In the genomic region with DNA sequence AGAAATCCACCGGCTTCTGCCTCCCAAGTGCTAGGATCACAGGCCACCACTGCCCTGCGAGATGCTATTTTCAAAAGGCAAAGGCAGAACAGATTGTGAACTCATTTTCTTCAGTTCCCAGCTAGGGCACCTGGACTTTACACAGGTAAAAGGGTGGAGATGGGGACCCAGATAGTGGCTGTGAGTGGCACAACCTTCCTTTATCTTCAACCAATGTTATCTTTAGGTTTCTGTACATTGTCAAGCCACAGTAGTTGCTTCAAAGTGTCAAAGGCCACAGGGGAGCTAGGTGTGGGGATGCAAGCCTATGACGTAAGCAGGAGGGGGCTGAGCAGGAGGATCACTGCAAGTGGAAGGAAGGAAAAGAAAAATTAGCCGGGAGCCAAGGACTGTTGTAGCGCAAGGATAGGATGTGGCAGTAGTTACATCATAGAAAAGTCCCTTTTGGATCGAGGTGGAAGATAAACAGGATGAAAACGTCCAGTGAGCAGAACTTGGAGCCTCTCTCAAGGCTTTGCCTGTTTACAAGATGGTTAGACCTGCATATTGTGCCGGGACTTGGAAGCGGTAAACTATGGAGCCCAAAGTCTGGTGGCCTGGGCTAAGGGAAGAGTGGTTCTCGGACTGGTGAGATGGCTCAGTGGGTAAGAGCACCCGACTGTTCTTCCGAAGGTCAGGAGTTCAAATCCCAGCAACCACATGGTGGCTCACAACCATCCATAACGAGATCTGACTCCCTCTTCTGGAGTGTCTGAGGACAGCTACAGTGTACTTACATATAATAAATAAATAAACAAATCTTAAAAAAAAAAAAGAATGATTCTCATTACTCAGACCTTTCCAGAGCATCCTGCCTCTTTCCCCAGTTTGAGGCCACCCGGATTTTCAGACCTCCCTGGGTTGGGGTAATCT, we compare ENCODE assay signal across 8 mouse cellular contexts. TPM values are rescaled to one million over a fixed set of nuclear protein-coding genes. Genes with fewer than 3 reads are reported as not detected.
A peak's percentile ranks its signal among the peaks of the same experiment; 100 is the strongest.
DNase-seq lines count a peak whose midpoint lies in the region; ATAC-seq and TF ChIP-seq lines count a peak whose summit lies in the region.

No protein-coding gene starts in this region.

- H3K27me3 ChIP-seq in kidney, embryonic 14.5 days (ENCODE audit: control insufficient read depth, insufficient read depth, low read length): no peaks in the 10 kb centered on the region
- H3K27me3 ChIP-seq in hindbrain, embryonic 15.5 days: no peaks in the 10 kb centered on the region
- peaks cover 17% of the 10 kb centered on the region for H3K27me3 ChIP-seq in myocyte (ENCODE audit: control insufficient read depth, insufficient read depth, insufficient read length)

- H3K27ac ChIP-seq in kidney, embryonic 14.5 days (ENCODE audit: low read depth, low read length): peak overlapping the region; percentile 83
- peak overlapping the region; percentile 14; the same call in 1 of the 2 replicates for H3K27ac ChIP-seq in bone marrow macrophage, adult 2 months (ENCODE audit: insufficient read depth, low read depth, low read length)
- H3K27ac ChIP-seq in hindbrain, embryonic 15.5 days (replicated peaks): peak overlapping the region; percentile 96

- peak overlapping the region; percentile 97 for H3K4me2 ChIP-seq in kidney, embryonic 14.5 days (replicated peaks; ENCODE audit: low read depth, low read length)
- peak overlapping the region; percentile 98 for H3K4me2 ChIP-seq in hindbrain, embryonic 15.5 days
- H3K4me2 ChIP-seq in myocyte (ENCODE audit: low read depth): peak overlapping the region; percentile 100

- no peak for DNase-seq in kidney, adult 9 months
- no peak for DNase-seq in B cell, adult 2 months
- no peak for DNase-seq in left cerebral cortex, postnatal 14 days (ENCODE audit: low spot score in 2 of 2)
- no peak for DNase-seq in spleen, adult 12 weeks (ENCODE audit: low spot score)

- no peak for TF ChIP-seq CTCF in bone marrow macrophage, adult 2 months (IDR thresholded peaks at IDR 0.05; ENCODE audit: low read depth, low read length)

- no peak overlapping the region for H3ac ChIP-seq in myocyte (ENCODE audit: control insufficient read depth, insufficient read length)

- H3K4me1 ChIP-seq in kidney, embryonic 14.5 days (ENCODE audit: control insufficient read depth, insufficient read depth, low read length): peaks cover 13% of the 10 kb centered on the region
- peaks cover 7% of the 10 kb centered on the region for H3K4me1 ChIP-seq in bone marrow macrophage, adult 2 months (ENCODE audit: control insufficient read depth, insufficient read depth, low read length)
- peaks cover 30% of the 10 kb centered on the region for H3K4me1 ChIP-seq in hindbrain, embryonic 15.5 days (replicated peaks)

- intact Hi-C loops in left cerebral cortex, postnatal 14 days (cut with DNase I): no loop called here

- TF ChIP-seq POLR2A in bone marrow macrophage, adult 2 months (IDR thresholded peaks at IDR 0.05; ENCODE audit: borderline replicate concordance, low read depth, low read length): no peak
- TF ChIP-seq POLR2A in myocyte (IDR thresholded peaks at IDR 0.05; ENCODE audit: insufficient read length, low read depth): no peak

- peaks cover 19% of the 10 kb centered on the region; the same call in 1 of the 2 replicates for H3K36me3 ChIP-seq in kidney, embryonic 14.5 days (ENCODE audit: control insufficient read depth, insufficient read depth, low read length)
- no peaks in the 10 kb centered on the region; the same call in 1 of the 2 replicates for H3K36me3 ChIP-seq in hindbrain, embryonic 15.5 days
- H3K36me3 ChIP-seq in myocyte (ENCODE audit: control insufficient read depth, insufficient read depth): peaks cover 11% of the 10 kb centered on the region

- peaks cover 7% of the 10 kb centered on the region for H3K79me2 ChIP-seq in myocyte (ENCODE audit: control insufficient read depth, insufficient read depth)

- WGBS in kidney, embryonic 14.5 days: 30% methylated on average over 13 of the region's 14 CpGs
- 29% methylated on average over 14 of the region's 14 CpGs for WGBS in hindbrain, embryonic 15.5 days

- peak overlapping the region; percentile 75 for H3K4me3 ChIP-seq in kidney, embryonic 14.5 days (ENCODE audit: low read length)
- peak overlapping the region; percentile 27 for H3K4me3 ChIP-seq in bone marrow macrophage, adult 2 months (ENCODE audit: insufficient read depth, low read length)
- H3K4me3 ChIP-seq in hindbrain, embryonic 15.5 days: peak overlapping the region; percentile 79
- peak overlapping the region; percentile 55 for H3K4me3 ChIP-seq in myocyte

- peak overlapping the region; percentile 38; the same call in 1 of the 2 replicates for H3K9ac ChIP-seq in kidney, embryonic 14.5 days (ENCODE audit: low read depth, low read length)
- H3K9ac ChIP-seq in hindbrain, embryonic 15.5 days: no peak overlapping the region

- ATAC-seq in kidney, embryonic 14.5 days (ENCODE audit: low FRiP score, low TSS enrichment): peak; percentile 12
- no peak for ATAC-seq in hindbrain, embryonic 15.5 days (ENCODE audit: low FRiP score, low read depth)

- H3K9me3 ChIP-seq in kidney, embryonic 14.5 days (ENCODE audit: control insufficient read depth, low read length): no peaks in the 10 kb centered on the region
- no peaks in the 10 kb centered on the region for H3K9me3 ChIP-seq in hindbrain, embryonic 15.5 days

TF ChIP-seq in myocyte, 11 proteins besides CTCF, POLR2A, EP300 and RAD21:
- TF ChIP-seq TCF3 (IDR thresholded peaks at IDR 0.05; ENCODE audit: insufficient read length, low read depth) (no peak), CEBPB (IDR thresholded peaks at IDR 0.05; ENCODE audit: insufficient read depth, poor library complexity, severe bottlenecking) (no peak), REST (IDR thresholded peaks at IDR 0.05; ENCODE audit: insufficient read depth, insufficient read length) (no peak), USF1 (IDR thresholded peaks at IDR 0.05; ENCODE audit: low read depth) (no peak), MYOG (IDR thresholded peaks at IDR 0.05; ENCODE audit: control insufficient read depth in 1 of 3, insufficient read depth in 1 of 3, insufficient read length in 2 of 3, low read depth in 2 of 3) (no peak), MYOD1 (IDR thresholded peaks at IDR 0.05; ENCODE audit: control insufficient read depth in 1 of 3, insufficient read length in 2 of 3, low read depth in 2 of 3) (no peak), E2F4 (IDR thresholded peaks at IDR 0.05; ENCODE audit: insufficient read depth) (no peak), MAX (IDR thresholded peaks at IDR 0.05; ENCODE audit: low read depth) (no peak), TCF12 (IDR thresholded peaks at IDR 0.05; ENCODE audit: insufficient read depth, poor library complexity, severe bottlenecking) (no peak), SRF (IDR thresholded peaks at IDR 0.05; ENCODE audit: control insufficient read depth, insufficient read length, low read depth) (no peak), POLR2AphosphoS2 (IDR thresholded peaks at IDR 0.05; ENCODE audit: insufficient read length, low read depth) (no peak)

RNA-seq across cellular contexts. Expression of a gene that starts 2.2 kb away (rescaled TPM):
- polyA plus RNA-seq in kidney, embryonic 14.5 days (2014; fragmentation: Nextera tagmentation; extraction: Ambion mirVana): 110 and 112 TPM in 2 replicates
- polyA plus RNA-seq in bone marrow macrophage, adult 2 months (2012; ENCODE audit: insufficient read depth, insufficient read length, missing spikeins): 41.5 and 52.8 TPM in 2 replicates
- polyA plus RNA-seq in hindbrain, embryonic 15.5 days (2015; fragmentation: Nextera tagmentation; extraction: Ambion mirVana): 145 and 149 TPM in 2 replicates
- polyA plus RNA-seq in myocyte (2012; fragmentation: generic; extraction: Trizol): 92.1 TPM
- total RNA-seq in left cerebral cortex, postnatal 14 days (2021): 100 to 1,000 TPM; 102 to 120 TPM

RNA-seq across cellular contexts. Expression of a gene that starts 2.3 kb away (rescaled TPM):
- polyA plus RNA-seq in kidney, embryonic 14.5 days (2014; fragmentation: Nextera tagmentation; extraction: Ambion mirVana): 13.7 and 14.6 TPM in 2 replicates
- 0.98 and 1.5 TPM in 2 replicates for polyA plus RNA-seq in bone marrow macrophage, adult 2 months (2012; ENCODE audit: insufficient read depth, insufficient read length, missing spikeins)
- 6.2 and 6.5 TPM in 2 replicates for polyA plus RNA-seq in hindbrain, embryonic 15.5 days (2015; fragmentation: Nextera tagmentation; extraction: Ambion mirVana)
- polyA plus RNA-seq in myocyte (2012; fragmentation: generic; extraction: Trizol): 0.46 TPM
- 1 to 10 TPM; 4.4 to 4.7 TPM for total RNA-seq in left cerebral cortex, postnatal 14 days (2021)

RNA-seq across cellular contexts. Expression of a gene that starts 21.4 kb away (rescaled TPM):
- 20.7 and 25.7 TPM in 2 replicates for polyA plus RNA-seq in kidney, embryonic 14.5 days (2014; fragmentation: Nextera tagmentation; extraction: Ambion mirVana)
- not detected in 2 replicates for polyA plus RNA-seq in bone marrow macrophage, adult 2 months (2012; ENCODE audit: insufficient read depth, insufficient read length, missing spikeins)
- 193 and 215 TPM in 2 replicates for polyA plus RNA-seq in hindbrain, embryonic 15.5 days (2015; fragmentation: Nextera tagmentation; extraction: Ambion mirVana)
- polyA plus RNA-seq in myocyte (2012; fragmentation: generic; extraction: Trizol): 0.36 TPM
- total RNA-seq in left cerebral cortex, postnatal 14 days (2021): 10 to 100 TPM; 89.9 to 97.3 TPM

RNA-seq across cellular contexts. Expression of a gene that starts 28.7 kb away (rescaled TPM):
- polyA plus RNA-seq in kidney, embryonic 14.5 days (2014; fragmentation: Nextera tagmentation; extraction: Ambion mirVana): 145 and 155 TPM in 2 replicates
- 98.2 and 99.0 TPM in 2 replicates for polyA plus RNA-seq in bone marrow macrophage, adult 2 months (2012; ENCODE audit: insufficient read depth, insufficient read length, missing spikeins)
- polyA plus RNA-seq in hindbrain, embryonic 15.5 days (2015; fragmentation: Nextera tagmentation; extraction: Ambion mirVana): 108 and 111 TPM in 2 replicates
- 66.9 TPM for polyA plus RNA-seq in myocyte (2012; fragmentation: generic; extraction: Trizol)
- total RNA-seq in left cerebral cortex, postnatal 14 days (2021): 10 to 100 TPM; 51.4 to 57.8 TPM

RNA-seq across cellular contexts. Expression of a gene that starts 32.5 kb away (rescaled TPM):
- polyA plus RNA-seq in kidney, embryonic 14.5 days (2014; fragmentation: Nextera tagmentation; extraction: Ambion mirVana): 14.1 and 25.4 TPM in 2 replicates
- polyA plus RNA-seq in bone marrow macrophage, adult 2 months (2012; ENCODE audit: insufficient read depth, insufficient read length, missing spikeins): 11.5 and 14.1 TPM in 2 replicates
- polyA plus RNA-seq in hindbrain, embryonic 15.5 days (2015; fragmentation: Nextera tagmentation; extraction: Ambion mirVana): 7.6 and 7.8 TPM in 2 replicates
- 8.0 TPM for polyA plus RNA-seq in myocyte (2012; fragmentation: generic; extraction: Trizol)
- 1 to 10 TPM; 2.5 to 4.0 TPM for total RNA-seq in left cerebral cortex, postnatal 14 days (2021)

Comparison
In these comparisons a context has a peak if more than half of its experiments do, and no peak if none do; other contexts are left out.
1. H3K27ac ChIP-seq: peak in every context shown above with its lines; median percentile 96 in hindbrain, embryonic 15.5 days; 83 in kidney, embryonic 14.5 days; 14 in bone marrow macrophage, adult 2 months.
2. H3K4me3 ChIP-seq: peak in every context shown above with its lines; median percentile 79 in hindbrain, embryonic 15.5 days; 75 in kidney, embryonic 14.5 days; 55 in myocyte; 27 in bone marrow macrophage, adult 2 months.
3. RNA of a gene that starts 21.4 kb away (polyA plus RNA-seq): 193 to 215 TPM in hindbrain, embryonic 15.5 days and 20.7 to 25.7 TPM in kidney, embryonic 14.5 days; 0.36 TPM in myocyte (single experiment) and not detected in bone marrow macrophage, adult 2 months; every median in the first group is over 10 times any median in the second.
4. Peak in every context shown above with its lines, with median percentiles within 50 percentile points of each other: H3K4me2 ChIP-seq.